Mouse (Mus musculus) stomach, embryonic 14.5 days (tissue): ENCODE measurements around the gene Prkar2b. TPM values are rescaled to one million over a fixed set of nuclear protein-coding genes. Genes with fewer than 3 reads are reported as not detected.

ENCODE experiments used
- ATAC-seq: fragments of 200-750 bp; cut with Nextera tagmentation; 2 replicates; pipeline ENCODE4 v1.8.0; 2017; ENCODE audit warnings: low read depth, moderate TSS enrichment; ENCODE audit not compliant: insufficient number of reproducible peaks, insufficient read depth, low FRiP score
- H3K27ac ChIP-seq: fragments of 300-500 bp; sonication (generic); 2 replicates; pipeline ENCODE4 v1.5.1; 2014; ENCODE audit warnings: mild to moderate bottlenecking, low read length, moderate library complexity, mixed read lengths
- H3K27me3 ChIP-seq: fragments of 300-500 bp; sonication (generic); 2 replicates; pipeline ENCODE4 v1.6.1; 2014; ENCODE audit warnings: low read length, control low read depth, mixed read lengths; ENCODE audit not compliant: control insufficient read depth, insufficient read depth
- H3K36me3 ChIP-seq: fragments of 300-500 bp; sonication (generic); 2 replicates; pipeline ENCODE4 v1.6.1; 2014; ENCODE audit warnings: mild to moderate bottlenecking, control low read depth, low read length, moderate library complexity, mixed read lengths; ENCODE audit not compliant: control insufficient read depth, insufficient read depth
- H3K4me1 ChIP-seq: fragments of 300-500 bp; sonication (generic); 2 replicates; pipeline ENCODE4 v1.6.1; 2014; ENCODE audit warnings: low read length, control low read depth, mixed read lengths; ENCODE audit not compliant: control insufficient read depth, insufficient read depth
- H3K4me2 ChIP-seq: fragments of 300-500 bp; sonication (generic); replicated peaks from 2 replicates; pipeline ENCODE4 v1.6.1; 2014; ENCODE audit warnings: low read depth, low read length, control low read depth
- H3K4me3 ChIP-seq: fragments of 300-500 bp; sonication (generic); 2 replicates; pipeline ENCODE4 v1.5.1; 2014; ENCODE audit warnings: low read depth, low read length, control low read depth
- H3K9ac ChIP-seq: fragments of 300-500 bp; sonication (generic); replicated peaks from 2 replicates; pipeline ENCODE4 v1.6.1; 2014; ENCODE audit warnings: low read depth, mild to moderate bottlenecking, control low read depth, low read length, moderate library complexity, mixed read lengths
- H3K9me3 ChIP-seq: fragments of 300-500 bp; sonication (generic); 2 replicates; pipeline ENCODE4 v1.6.1; 2016; ENCODE audit warnings: low read depth, low read length, control low read depth; ENCODE audit not compliant: control insufficient read depth
- WGBS: fragments of 180-500 bp; shearing (Covaris S2); extraction: QIAGEN DNeasy Blood & Tissue Kit; methylation state at CpG from one replicate; pipeline ENCODE4 v1.1.7; 2014; 5-methylcytosine and 5-hydroxymethylcytosine counted together
- polyA plus RNA-seq: library from polyadenylated mRNA; unstranded; fragments of >200 nt; fragmentation: Nextera tagmentation; extraction: Ambion mirVana; gene quantifications from 2 replicates; pipeline ENCODE4 v1.2.1, GENCODE M21; 2014

Gene Prkar2b
- polyA plus RNA-seq, 1 experiment from 2014 or later = 34.0 TPM

DNA sequence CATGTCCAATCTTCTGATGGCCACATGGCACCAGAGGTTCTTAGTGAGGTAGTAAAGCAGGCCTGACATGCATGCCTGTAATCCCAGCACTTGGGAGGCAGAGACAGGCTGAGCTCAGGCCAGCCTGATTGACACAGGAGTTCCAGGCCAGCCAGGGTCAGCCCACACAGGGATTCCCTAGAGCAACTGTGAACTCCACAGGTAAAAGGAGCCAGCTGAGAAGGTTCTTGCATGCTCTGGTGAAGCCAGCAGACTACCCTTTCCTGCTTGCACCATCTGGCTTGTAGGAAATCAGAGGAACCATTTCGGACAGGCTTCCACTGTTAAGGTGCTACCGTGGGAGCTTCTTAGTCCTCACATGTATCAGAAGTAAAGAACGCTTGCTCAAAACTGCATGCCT is 5.3 kb downstream of the Prkar2b start:
- H3K4me3 ChIP-seq = no peak overlapping the region
- H3K9ac ChIP-seq = no peak overlapping the region
- no peak overlapping the region for H3K4me2 ChIP-seq
- peaks cover 22% of the 10 kb centered on the region for H3K4me1 ChIP-seq
- no peak for ATAC-seq
- no peaks in the 10 kb centered on the region for H3K36me3 ChIP-seq
- H3K27ac ChIP-seq = no peak overlapping the region
- no peaks in the 10 kb centered on the region for H3K27me3 ChIP-seq
- no peaks in the 10 kb centered on the region for H3K9me3 ChIP-seq
- WGBS = 95% methylated on average over 3 of the region's 3 CpGs

DNA sequence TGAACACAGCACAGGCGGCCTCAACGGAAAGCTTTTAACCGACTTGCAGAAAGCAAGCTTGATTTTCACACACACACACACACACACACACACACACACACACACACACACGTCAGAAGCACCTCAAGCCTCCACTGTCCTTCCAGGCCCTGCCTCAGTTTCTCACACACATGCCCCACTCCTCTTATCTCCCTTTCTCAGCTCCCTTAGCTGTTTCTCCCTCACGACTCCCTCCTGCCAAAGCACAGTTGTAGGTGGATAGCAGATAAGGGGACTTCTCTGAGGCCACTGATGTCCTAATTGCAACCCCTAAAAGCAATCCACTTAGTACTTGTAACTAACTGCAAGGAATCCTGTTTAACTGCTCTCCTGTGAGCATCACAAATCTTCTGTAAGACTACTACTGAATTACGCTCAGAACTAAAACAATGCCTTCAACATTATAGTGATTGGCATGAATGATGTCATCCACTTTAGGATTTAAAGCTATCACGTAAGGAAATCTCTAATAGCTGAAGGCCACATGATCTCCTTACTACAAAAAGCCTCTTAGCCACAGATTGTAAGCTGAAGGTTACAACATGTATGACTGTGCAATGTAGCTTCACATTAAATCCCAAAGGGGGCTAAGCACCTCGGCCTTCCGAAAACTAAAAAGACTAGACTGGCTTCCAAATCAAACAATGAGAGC is 6.5 kb downstream of the Prkar2b start:
- peak; percentile 61; the same call in 1 of the 2 replicates for ATAC-seq
- peaks cover 20% of the 10 kb centered on the region for H3K4me1 ChIP-seq
- no peaks in the 10 kb centered on the region for H3K27me3 ChIP-seq
- H3K36me3 ChIP-seq = no peaks in the 10 kb centered on the region
- no peaks in the 10 kb centered on the region for H3K9me3 ChIP-seq
- no peak overlapping the region for H3K4me2 ChIP-seq
- no peak overlapping the region for H3K4me3 ChIP-seq
- H3K9ac ChIP-seq = no peak overlapping the region
- 49% methylated on average over 9 of the region's 9 CpGs for WGBS
- no peak overlapping the region for H3K27ac ChIP-seq

DNA sequence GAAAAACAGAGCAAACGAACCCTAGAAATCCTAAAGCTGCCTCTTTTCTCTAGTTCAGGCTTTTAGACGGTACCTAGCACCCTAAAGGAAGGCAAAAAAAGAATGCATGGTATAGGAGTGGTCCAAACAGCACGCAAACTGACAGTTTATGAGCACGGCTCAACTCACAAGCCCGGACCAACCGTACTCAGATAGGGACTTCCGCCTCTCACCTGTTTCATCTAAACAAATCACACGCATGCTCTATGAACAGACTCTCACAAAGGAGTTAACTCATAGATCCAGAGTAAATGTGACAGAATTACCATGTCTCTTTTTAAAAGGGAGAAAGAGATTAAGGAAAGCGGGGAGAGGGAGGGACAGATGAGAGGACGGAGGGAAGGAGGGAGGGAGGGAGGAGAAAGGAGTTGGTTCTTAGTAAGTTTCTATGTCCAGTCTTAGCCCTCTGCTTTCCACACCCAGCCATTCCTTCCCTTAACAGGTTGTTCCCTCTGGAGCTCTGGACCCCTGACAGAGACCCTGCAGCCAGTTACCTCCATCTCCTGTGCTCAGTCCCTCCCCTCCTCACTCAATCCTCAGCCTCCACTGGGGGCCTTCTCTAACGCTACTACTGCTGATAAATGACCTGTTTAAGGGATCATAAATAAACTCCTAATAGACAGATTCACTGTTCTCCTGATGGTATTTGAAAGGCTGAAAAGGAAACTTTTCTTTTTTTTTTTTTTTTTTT is 7.3 kb downstream of the Prkar2b start:
- no peak for ATAC-seq

DNA sequence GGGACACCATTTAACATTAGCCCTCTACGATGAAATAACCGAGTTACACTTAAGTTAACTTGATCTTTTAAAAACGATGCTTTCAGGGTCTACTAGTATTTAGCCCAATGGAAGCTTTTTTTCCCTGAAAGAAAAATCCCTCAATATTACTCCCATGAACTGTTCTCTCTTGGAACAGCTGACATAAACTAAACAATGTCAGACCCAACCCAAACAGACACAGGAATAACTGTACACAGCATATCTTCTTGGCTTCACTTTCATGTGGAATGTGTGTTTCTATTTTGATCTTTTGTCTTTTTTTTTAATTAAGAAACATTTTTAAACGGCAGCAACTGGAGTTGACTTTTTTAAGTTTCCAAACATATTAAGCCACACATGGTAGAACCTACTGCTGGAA is 8.2 kb downstream of the Prkar2b start:
- H3K4me2 ChIP-seq = no peak overlapping the region
- H3K27me3 ChIP-seq = no peaks in the 10 kb centered on the region
- no peaks in the 10 kb centered on the region for H3K36me3 ChIP-seq
- 50% methylated on average over 4 of the region's 4 CpGs for WGBS
- no peak overlapping the region; the same call in 1 of the 2 replicates for H3K27ac ChIP-seq
- peaks cover 16% of the 10 kb centered on the region for H3K4me1 ChIP-seq
- no peak overlapping the region for H3K4me3 ChIP-seq
- no peak for ATAC-seq
- no peaks in the 10 kb centered on the region for H3K9me3 ChIP-seq
- H3K9ac ChIP-seq = no peak overlapping the region

More for the DNA sequence above, 7.3 kb downstream of the Prkar2b start:
- Histone ChIP-seq H3K4me3 (no peak overlapping the region), H3K4me1 (peaks cover 16% of the 10 kb centered on the region), H3K27me3 (no peaks in the 10 kb centered on the region), H3K36me3 (no peaks in the 10 kb centered on the region), H3K27ac (no peak overlapping the region), H3K9ac (no peak overlapping the region), H3K4me2 (peak overlapping the region; percentile 1; the same call in 1 of the 2 replicates), H3K9me3 (no peaks in the 10 kb centered on the region)
- 51% methylated on average over 11 of the region's 11 CpGs for WGBS

DNA sequence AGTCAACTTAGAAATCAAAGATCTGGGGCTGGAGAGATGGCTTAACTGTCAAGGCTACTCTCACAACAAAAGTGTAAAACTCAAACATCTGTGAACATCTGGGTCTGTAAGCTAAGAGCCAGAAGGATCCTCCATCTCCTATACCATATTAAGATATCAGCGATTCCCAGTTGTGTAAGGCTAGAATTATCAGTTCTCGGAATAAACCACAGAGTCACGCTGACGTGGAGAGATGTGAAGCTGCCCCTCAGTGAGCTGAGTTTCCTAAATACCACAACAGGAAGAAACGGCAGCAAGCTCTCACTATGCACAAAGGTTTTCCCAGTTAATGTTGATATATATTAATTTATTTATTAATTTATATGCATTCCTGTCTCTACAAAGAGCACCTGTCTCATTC is 10.9 kb downstream of the Prkar2b start:
- 57% methylated on average over 5 of the region's 5 CpGs for WGBS
- Histone ChIP-seq H3K4me2 (no peak overlapping the region), H3K9ac (no peak overlapping the region), H3K4me3 (no peak overlapping the region), H3K9me3 (no peaks in the 10 kb centered on the region), H3K4me1 (peaks cover 16% of the 10 kb centered on the region), H3K27ac (no peak overlapping the region), H3K36me3 (no peaks in the 10 kb centered on the region), H3K27me3 (no peaks in the 10 kb centered on the region)
- ATAC-seq = no peak

DNA sequence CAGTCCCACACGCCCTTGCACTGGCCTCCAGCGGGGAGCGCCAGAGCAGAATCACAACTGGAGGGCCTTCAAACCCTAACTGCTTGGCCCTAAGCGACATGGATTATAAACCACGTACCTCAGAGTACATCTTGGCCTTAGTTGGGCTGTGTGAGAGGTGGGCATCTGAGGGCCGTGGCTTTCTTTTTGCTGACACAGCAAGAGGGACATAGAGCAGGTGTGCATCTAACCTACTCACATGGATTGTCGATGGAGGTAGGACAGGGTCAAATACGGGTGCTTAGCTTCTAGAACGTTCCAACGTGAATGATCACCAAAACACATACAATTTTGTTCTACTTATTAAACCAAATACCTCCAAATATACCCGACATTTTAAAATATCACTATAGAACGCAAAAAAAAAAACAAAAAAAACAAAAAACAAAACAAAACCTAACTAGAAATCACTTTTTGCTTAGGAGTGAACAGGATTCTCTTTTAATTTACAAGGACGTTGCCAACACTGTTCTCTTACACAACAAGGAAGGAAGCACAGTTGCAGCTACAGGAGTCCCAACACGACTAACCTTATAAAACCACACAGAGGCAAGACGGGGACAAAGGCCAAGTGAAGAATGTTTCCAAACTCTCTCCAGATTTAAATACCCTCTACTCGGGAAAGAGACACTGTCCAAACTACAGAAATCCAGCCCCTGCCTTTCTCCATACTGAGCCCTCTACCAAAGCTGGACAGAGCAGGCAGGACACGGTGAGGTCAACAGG is 15.3 kb downstream of the Prkar2b start:
- no peak overlapping the region for H3K9ac ChIP-seq
- no peak overlapping the region for H3K4me2 ChIP-seq
- no peak for ATAC-seq
- no peaks in the 10 kb centered on the region for H3K27me3 ChIP-seq
- no peaks in the 10 kb centered on the region for H3K9me3 ChIP-seq
- H3K4me1 ChIP-seq = 0 out of 2 replicates have a peak, but pooled peaks cover 2% of the 10 kb centered on the region
- no peaks in the 10 kb centered on the region for H3K36me3 ChIP-seq
- H3K27ac ChIP-seq = no peak overlapping the region
- WGBS = 82% methylated on average over 17 of the region's 17 CpGs
- no peak overlapping the region for H3K4me3 ChIP-seq

DNA sequence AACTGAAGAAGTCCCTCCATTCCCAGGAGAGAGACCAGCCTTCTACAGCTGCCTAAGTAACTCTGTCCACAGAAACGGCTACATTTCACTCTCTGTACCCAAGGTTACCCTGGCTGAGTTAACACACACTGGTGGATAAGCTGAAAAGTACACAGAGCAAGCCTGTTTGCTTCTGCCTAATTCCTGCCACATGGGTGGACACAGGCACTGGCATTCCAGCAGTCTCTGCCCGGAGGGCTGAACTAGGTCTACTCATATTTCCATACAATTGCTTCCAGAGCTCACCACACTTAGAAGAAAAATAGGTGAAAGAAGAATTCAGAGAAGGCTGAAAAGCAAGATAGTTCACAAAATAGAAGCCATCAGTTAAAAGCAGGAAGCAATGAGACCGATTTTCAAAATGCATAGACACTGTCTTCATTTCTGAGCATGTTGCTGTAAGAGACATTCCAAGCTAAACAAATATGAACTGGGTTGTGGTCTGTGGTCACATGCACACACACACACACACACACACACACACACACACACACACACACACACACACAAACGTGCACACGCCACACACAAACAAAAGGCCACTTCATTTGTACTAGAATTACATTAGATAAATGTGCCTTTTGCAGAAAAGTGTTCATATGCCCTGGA is 16.5 kb downstream of the Prkar2b start:
- 44% methylated on average over 5 of the region's 5 CpGs for WGBS
- ATAC-seq = peak; percentile 85
- H3K9me3 ChIP-seq = no peaks in the 10 kb centered on the region
- no peak overlapping the region for H3K9ac ChIP-seq
- H3K27ac ChIP-seq = no peak overlapping the region
- H3K27me3 ChIP-seq = no peaks in the 10 kb centered on the region
- H3K36me3 ChIP-seq = no peaks in the 10 kb centered on the region
- H3K4me3 ChIP-seq = no peak overlapping the region
- H3K4me2 ChIP-seq = no peak overlapping the region
- 0 out of 2 replicates have a peak, but pooled peaks cover 2% of the 10 kb centered on the region for H3K4me1 ChIP-seq

DNA sequence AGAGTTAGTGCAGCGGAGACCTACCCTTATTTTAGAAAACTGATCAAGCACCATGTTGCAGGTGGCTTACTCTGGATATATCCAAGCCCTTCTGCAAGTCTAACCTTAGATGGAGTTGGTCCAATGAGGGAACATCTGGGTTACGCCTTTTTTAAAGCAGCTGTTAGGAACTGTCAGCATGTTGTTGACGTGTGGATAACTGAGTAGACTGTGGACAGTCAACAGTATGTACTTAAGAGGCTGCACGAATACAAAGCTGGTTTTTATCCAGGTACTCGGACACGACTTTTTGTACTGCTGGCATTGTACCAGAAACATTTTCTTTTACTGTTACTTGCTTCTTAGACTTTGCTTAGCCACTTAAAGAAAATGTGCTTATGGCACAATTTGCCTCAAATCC is 27.6 kb downstream of the Prkar2b start:
- Histone ChIP-seq H3K4me1 (no peaks in the 10 kb centered on the region), H3K9me3 (no peaks in the 10 kb centered on the region), H3K27me3 (no peaks in the 10 kb centered on the region), H3K27ac (no peak overlapping the region), H3K4me2 (no peak overlapping the region), H3K9ac (no peak overlapping the region), H3K4me3 (no peak overlapping the region), H3K36me3 (no peaks in the 10 kb centered on the region)
- no peak for ATAC-seq
- WGBS = 61% methylated on average over 6 of the region's 6 CpGs
